Mouse (Mus musculus): ENCODE results near the gene Megf11. TPM values are rescaled to one million over a fixed set of nuclear protein-coding genes. Genes with fewer than 3 reads are reported as not detected.

The Megf11 gene
- polyA plus RNA-seq, 1 experiment from 2014 or later: 0.58 TPM

- H3K9ac ChIP-seq (ENCODE audit: low read length): no peak overlapping the region
Observed at GRCm38 (mm10) chr9:64482126-64482525, 96.7 kb downstream of the Megf11 start.

GRCm38 (mm10) chr9:64487377-64487776, 102.0 kb downstream of the Megf11 start:
- H3K4me2 ChIP-seq (ENCODE audit: low read depth, low read length): no peak overlapping the region

More at GRCm38 (mm10) chr9:64482126-64482525, 96.7 kb downstream of the Megf11 start:
- no peaks in the 10 kb centered on the region for H3K36me3 ChIP-seq (ENCODE audit: control insufficient read depth, insufficient read depth)
- H3K4me1 ChIP-seq (ENCODE audit: control insufficient read depth, insufficient read depth, low read length): no peaks in the 10 kb centered on the region
- no peak overlapping the region for H3K4me2 ChIP-seq (ENCODE audit: low read depth, low read length)
- 71% methylated on average over 5 of the region's 5 CpGs for WGBS
- no peak overlapping the region for H3K27ac ChIP-seq (ENCODE audit: low read length)
- H3K4me3 ChIP-seq (ENCODE audit: low read length): no peak overlapping the region
- no peaks in the 10 kb centered on the region for H3K27me3 ChIP-seq (ENCODE audit: control insufficient read depth, insufficient read depth, low read length)
- H3K9me3 ChIP-seq (replicated peaks; ENCODE audit: control insufficient read depth, low read length): no peaks in the 10 kb centered on the region
- ATAC-seq (replicated peaks; ENCODE audit: extremely low read depth, insufficient read depth, low FRiP score): no peak

GRCm38 (mm10) chr9:64494647-64495046, 109.2 kb downstream of the Megf11 start:
- Histone ChIP-seq H3K4me1 (ENCODE audit: control insufficient read depth, insufficient read depth, low read length) (no peaks in the 10 kb centered on the region), H3K36me3 (ENCODE audit: control insufficient read depth, insufficient read depth) (no peaks in the 10 kb centered on the region), H3K4me2 (ENCODE audit: low read depth, low read length) (no peak overlapping the region), H3K9me3 (replicated peaks; ENCODE audit: control insufficient read depth, low read length) (no peaks in the 10 kb centered on the region), H3K27me3 (ENCODE audit: control insufficient read depth, insufficient read depth, low read length) (no peaks in the 10 kb centered on the region), H3K4me3 (ENCODE audit: low read length) (no peak overlapping the region), H3K27ac (ENCODE audit: low read length) (no peak overlapping the region), H3K9ac (ENCODE audit: low read length) (no peak overlapping the region)
- WGBS: 89% methylated on average over 6 of the region's 6 CpGs
- no peak for ATAC-seq (replicated peaks; ENCODE audit: extremely low read depth, insufficient read depth, low FRiP score)

More at GRCm38 (mm10) chr9:64487377-64487776, 102.0 kb downstream of the Megf11 start:
- no peak overlapping the region for H3K9ac ChIP-seq (ENCODE audit: low read length)
- no peak overlapping the region for H3K27ac ChIP-seq (ENCODE audit: low read length)
- WGBS: 51% methylated on average over 4 of the region's 4 CpGs
- H3K9me3 ChIP-seq (replicated peaks; ENCODE audit: control insufficient read depth, low read length): no peaks in the 10 kb centered on the region
- H3K36me3 ChIP-seq (ENCODE audit: control insufficient read depth, insufficient read depth): no peaks in the 10 kb centered on the region
- no peaks in the 10 kb centered on the region for H3K27me3 ChIP-seq (ENCODE audit: control insufficient read depth, insufficient read depth, low read length)
- no peak overlapping the region for H3K4me3 ChIP-seq (ENCODE audit: low read length)
- ATAC-seq (replicated peaks; ENCODE audit: extremely low read depth, insufficient read depth, low FRiP score): no peak
- H3K4me1 ChIP-seq (ENCODE audit: control insufficient read depth, insufficient read depth, low read length): no peaks in the 10 kb centered on the region

GRCm38 (mm10) chr9:64498929-64499328, 113.5 kb downstream of the Megf11 start:
- H3K36me3 ChIP-seq (ENCODE audit: control insufficient read depth, insufficient read depth): no peaks in the 10 kb centered on the region
- no peaks in the 10 kb centered on the region for H3K4me1 ChIP-seq (ENCODE audit: control insufficient read depth, insufficient read depth, low read length)
- no peaks in the 10 kb centered on the region for H3K9me3 ChIP-seq (replicated peaks; ENCODE audit: control insufficient read depth, low read length)
- H3K9ac ChIP-seq (ENCODE audit: low read length): no peak overlapping the region
- peak; percentile 52 for ATAC-seq (replicated peaks; ENCODE audit: extremely low read depth, insufficient read depth, low FRiP score)
- no peak overlapping the region for H3K27ac ChIP-seq (ENCODE audit: low read length)
- H3K27me3 ChIP-seq (ENCODE audit: control insufficient read depth, insufficient read depth, low read length): no peaks in the 10 kb centered on the region
- WGBS: 39% methylated on average over 5 of the region's 5 CpGs
- no peak overlapping the region for H3K4me3 ChIP-seq (ENCODE audit: low read length)
- no peak overlapping the region for H3K4me2 ChIP-seq (ENCODE audit: low read depth, low read length)

- Histone ChIP-seq H3K9me3 (replicated peaks; ENCODE audit: control insufficient read depth, low read length) (no peaks in the 10 kb centered on the region), H3K27me3 (ENCODE audit: control insufficient read depth, insufficient read depth, low read length) (no peaks in the 10 kb centered on the region), H3K4me2 (ENCODE audit: low read depth, low read length) (no peak overlapping the region), H3K27ac (ENCODE audit: low read length) (no peak overlapping the region), H3K9ac (ENCODE audit: low read length) (no peak overlapping the region), H3K4me1 (ENCODE audit: control insufficient read depth, insufficient read depth, low read length) (no peaks in the 10 kb centered on the region), H3K4me3 (ENCODE audit: low read length) (no peak overlapping the region), H3K36me3 (ENCODE audit: control insufficient read depth, insufficient read depth) (no peaks in the 10 kb centered on the region)
- WGBS: 94% methylated on average over 8 of the region's 8 CpGs
- no peak for ATAC-seq (replicated peaks; ENCODE audit: extremely low read depth, insufficient read depth, low FRiP score)
Observed at GRCm38 (mm10) chr9:64501211-64501610, 115.8 kb downstream of the Megf11 start.

- no peak overlapping the region for H3K9ac ChIP-seq (ENCODE audit: low read length)
- no peak overlapping the region for H3K4me3 ChIP-seq (ENCODE audit: low read length)
- no peak overlapping the region for H3K4me2 ChIP-seq (ENCODE audit: low read depth, low read length)
- no peaks in the 10 kb centered on the region for H3K36me3 ChIP-seq (ENCODE audit: control insufficient read depth, insufficient read depth)
- no peaks in the 10 kb centered on the region for H3K9me3 ChIP-seq (replicated peaks; ENCODE audit: control insufficient read depth, low read length)
- H3K27me3 ChIP-seq (ENCODE audit: control insufficient read depth, insufficient read depth, low read length): no peaks in the 10 kb centered on the region
- WGBS: 65% methylated on average over 1 of the region's 1 CpGs
- H3K27ac ChIP-seq (ENCODE audit: low read length): no peak overlapping the region
- no peaks in the 10 kb centered on the region for H3K4me1 ChIP-seq (ENCODE audit: control insufficient read depth, insufficient read depth, low read length)
- no peak for ATAC-seq (replicated peaks; ENCODE audit: extremely low read depth, insufficient read depth, low FRiP score)
Observed at GRCm38 (mm10) chr9:64503996-64504395, 118.6 kb downstream of the Megf11 start.

- H3K4me3 ChIP-seq (ENCODE audit: low read length): no peak overlapping the region
- ATAC-seq (replicated peaks; ENCODE audit: extremely low read depth, insufficient read depth, low FRiP score): no peak
- H3K36me3 ChIP-seq (ENCODE audit: control insufficient read depth, insufficient read depth): no peaks in the 10 kb centered on the region
- H3K4me2 ChIP-seq (ENCODE audit: low read depth, low read length): no peak overlapping the region
- H3K4me1 ChIP-seq (ENCODE audit: control insufficient read depth, insufficient read depth, low read length): no peaks in the 10 kb centered on the region
- no peak overlapping the region for H3K9ac ChIP-seq (ENCODE audit: low read length)
- no peaks in the 10 kb centered on the region for H3K27me3 ChIP-seq (ENCODE audit: control insufficient read depth, insufficient read depth, low read length)
- no peaks in the 10 kb centered on the region for H3K9me3 ChIP-seq (replicated peaks; ENCODE audit: control insufficient read depth, low read length)
- H3K27ac ChIP-seq (ENCODE audit: low read length): no peak overlapping the region
- WGBS: 74% methylated on average over 3 of the region's 3 CpGs
Observed at GRCm38 (mm10) chr9:64504456-64504855, 119.0 kb downstream of the Megf11 start.

GRCm38 (mm10) chr9:64504921-64505320, 119.5 kb downstream of the Megf11 start:
- H3K36me3 ChIP-seq (ENCODE audit: control insufficient read depth, insufficient read depth): no peaks in the 10 kb centered on the region
- 74% methylated on average over 8 of the region's 8 CpGs for WGBS
- ATAC-seq (replicated peaks; ENCODE audit: extremely low read depth, insufficient read depth, low FRiP score): no peak

GRCm38 (mm10) chr9:64506440-64507206, 121.2 kb downstream of the Megf11 start:
- Histone ChIP-seq H3K9ac (ENCODE audit: low read length) (no peak overlapping the region), H3K27ac (ENCODE audit: low read length) (no peak overlapping the region), H3K4me1 (ENCODE audit: control insufficient read depth, insufficient read depth, low read length) (no peaks in the 10 kb centered on the region), H3K36me3 (ENCODE audit: control insufficient read depth, insufficient read depth) (no peaks in the 10 kb centered on the region), H3K4me2 (ENCODE audit: low read depth, low read length) (no peak overlapping the region), H3K27me3 (ENCODE audit: control insufficient read depth, insufficient read depth, low read length) (no peaks in the 10 kb centered on the region), H3K9me3 (replicated peaks; ENCODE audit: control insufficient read depth, low read length) (no peaks in the 10 kb centered on the region), H3K4me3 (ENCODE audit: low read length) (no peak overlapping the region)
- ATAC-seq (replicated peaks; ENCODE audit: extremely low read depth, insufficient read depth, low FRiP score): 0 out of 2 replicates have a peak, but pooled peaks have one; percentile 60
- 62% methylated on average over 11 of the region's 11 CpGs for WGBS

More at GRCm38 (mm10) chr9:64504921-64505320, 119.5 kb downstream of the Megf11 start:
- no peaks in the 10 kb centered on the region for H3K27me3 ChIP-seq (ENCODE audit: control insufficient read depth, insufficient read depth, low read length)
- no peak overlapping the region for H3K27ac ChIP-seq (ENCODE audit: low read length)
- no peak overlapping the region for H3K9ac ChIP-seq (ENCODE audit: low read length)
- no peaks in the 10 kb centered on the region for H3K4me1 ChIP-seq (ENCODE audit: control insufficient read depth, insufficient read depth, low read length)
- no peak overlapping the region for H3K4me3 ChIP-seq (ENCODE audit: low read length)
- H3K4me2 ChIP-seq (ENCODE audit: low read depth, low read length): no peak overlapping the region
- H3K9me3 ChIP-seq (replicated peaks; ENCODE audit: control insufficient read depth, low read length): no peaks in the 10 kb centered on the region

Data from heart, embryonic 16.5 days (tissue).